Mouse (Mus musculus): Measurements from ENCODE around the gene Itga11.
"Not testable (repeated sequence)": the region's sequence is repeated elsewhere in the genome, so short reads cannot be mapped to it uniquely, and the experiment has no call there.

The Itga11 gene

GRCm38 (mm10) chr9:62765346-62765745, 87.7 kb downstream of the Itga11 start:
- CTCF ChIA-PET = no interaction called here

- CTCF ChIA-PET = no interaction called here
These were observed 89.8 kb downstream of the Itga11 start for GRCm38 (mm10) chr9:62767464-62767863.

- CTCF ChIA-PET = no interaction called here
These were observed 90.7 kb downstream of the Itga11 start for GRCm38 (mm10) chr9:62768361-62768760.

- CTCF ChIA-PET = no interaction called here
These were observed 95.1 kb downstream of the Itga11 start for GRCm38 (mm10) chr9:62772746-62773145.

- CTCF ChIA-PET = no interaction called here
These were observed 97.8 kb downstream of the Itga11 start for GRCm38 (mm10) chr9:62775464-62775863.

- CTCF ChIA-PET = no interaction called here
These were observed 99.8 kb downstream of the Itga11 start for GRCm38 (mm10) chr9:62777461-62777860.

- CTCF ChIA-PET = no interaction called here
These were observed 101.1 kb downstream of the Itga11 start for GRCm38 (mm10) chr9:62778721-62779120.

- CTCF ChIA-PET = no interaction called here
These were observed 104.3 kb downstream of the Itga11 start for GRCm38 (mm10) chr9:62781965-62782364.

- CTCF ChIA-PET = interaction anchor here (0.7 to 0.9 kb wide), 2 partner anchors 13 to 65 kb away, joined by 4 to 6 read pairs; no protein-coding TSS in a partner anchor
These were observed 105.6 kb downstream of the Itga11 start for GRCm38 (mm10) chr9:62782976-62783781.

GRCm38 (mm10) chr9:62784233-62784632, 106.6 kb downstream of the Itga11 start:
- CTCF ChIA-PET = no interaction called here

- CTCF ChIA-PET = no interaction called here
These were observed 109.1 kb downstream of the Itga11 start for GRCm38 (mm10) chr9:62786721-62787120.

GRCm38 (mm10) chr9:62789856-62790255, 112.2 kb downstream of the Itga11 start:
- CTCF ChIA-PET = no interaction called here

GRCm38 (mm10) chr9:62799218-62799617, 121.6 kb downstream of the Itga11 start:
- CTCF ChIA-PET = not testable (repeated sequence)

- CTCF ChIA-PET = interaction anchor here (1.2 kb wide), 1 partner anchor 18 kb away, joined by 4 read pairs; no protein-coding TSS in a partner anchor
These were observed 132.5 kb downstream of the Itga11 start for GRCm38 (mm10) chr9:62810095-62810494.

GRCm38 (mm10) chr9:62810543-62811515, 133.2 kb downstream of the Itga11 start:
- CTCF ChIA-PET = interaction anchor here (0.6 to 1.2 kb wide), 2 partner anchors 18 to 97 kb away, joined by 4 to 6 read pairs; no protein-coding TSS in a partner anchor

- CTCF ChIA-PET = interaction anchor here (0.6 kb wide), 1 partner anchor 98 kb away, joined by 6 read pairs; no protein-coding TSS in a partner anchor
These were observed 134.0 kb downstream of the Itga11 start, which contains the start of gene Fem1b for GRCm38 (mm10) chr9:62811516-62812121. Fem1b (minus strand) TSS chr9:62811934.

- CTCF ChIA-PET = no interaction called here
These were observed 134.8 kb downstream of the Itga11 start for GRCm38 (mm10) chr9:62812216-62813049.

GRCm38 (mm10) chr9:62814751-62815150, 137.1 kb downstream of the Itga11 start:
- CTCF ChIA-PET = no interaction called here

GRCm38 (mm10) chr9:62816323-62817098, 138.9 kb downstream of the Itga11 start:
- CTCF ChIA-PET = interaction anchor here (0.6 to 0.8 kb wide), 2 partner anchors 10 to 12 kb away, joined by 3 to 4 read pairs; no protein-coding TSS in a partner anchor

GRCm38 (mm10) chr9:62817099-62817571, 139.5 kb downstream of the Itga11 start:
- CTCF ChIA-PET = interaction anchor here (0.8 kb wide), 1 partner anchor 11 kb away, joined by 3 read pairs; no protein-coding TSS in a partner anchor

Data from spleen, embryonic (tissue).